Mouse (Mus musculus): Measurements from ENCODE around the gene Ccdc12. TPM values are rescaled to one million over a fixed set of nuclear protein-coding genes. Genes with fewer than 3 reads are reported as not detected.
A peak's percentile ranks its signal among the peaks of the same experiment; 100 is the strongest.

Ccdc12 gene
- polyA plus RNA-seq, 1 experiment from 2014 or later = 106 TPM

- 67% methylated on average over 11 of the region's 11 CpGs for WGBS
These were observed 30.9 kb upstream of the Ccdc12 start for GRCm38 (mm10) chr9:110625350-110625908.

DNA sequence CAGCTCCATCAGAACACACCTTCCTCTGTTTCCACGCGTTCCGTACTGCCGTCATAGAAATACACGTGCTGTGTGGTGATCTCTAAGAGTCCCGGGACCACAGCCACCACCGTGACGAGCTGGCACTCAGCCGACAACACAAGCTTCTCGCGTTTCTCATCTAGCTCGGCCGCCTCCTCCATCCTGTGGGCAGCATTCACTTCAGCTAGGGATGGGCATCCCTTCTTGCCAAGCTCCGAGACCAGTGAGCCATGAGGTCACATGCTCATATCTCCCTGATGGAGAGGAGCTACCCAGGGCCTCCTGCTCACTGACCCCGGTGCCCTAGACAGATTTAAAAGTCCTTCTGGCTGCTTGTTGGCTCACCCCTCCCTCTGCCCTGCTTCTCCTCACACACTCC is 26.1 kb upstream of the Ccdc12 start:
- no peak for DNase-seq

More at GRCm38 (mm10) chr9:110625350-110625908, 30.9 kb upstream of the Ccdc12 start:
- Histone ChIP-seq H3K4me3 (replicated peaks; ENCODE audit: low read depth, low read length) (peak overlapping the region; percentile 46), H3K4me2 (ENCODE audit: low read length) (peak overlapping the region; percentile 99), H3K4me1 (ENCODE audit: control insufficient read depth, insufficient read depth, low read length) (peaks cover 11% of the 10 kb centered on the region), H3K9ac (replicated peaks; ENCODE audit: low read length) (peak overlapping the region; percentile 68), H3K9me3 (ENCODE audit: control insufficient read depth, low read length) (no peaks in the 10 kb centered on the region), H3K36me3 (ENCODE audit: control insufficient read depth, insufficient read depth, low read length) (peaks cover 20% of the 10 kb centered on the region; the same call in 1 of the 2 replicates), H3K27ac (replicated peaks; ENCODE audit: low read depth, low read length) (peak overlapping the region; percentile 86), H3K27me3 (ENCODE audit: control insufficient read depth, insufficient read depth, low read length) (no peaks in the 10 kb centered on the region)
- ATAC-seq (ENCODE audit: low FRiP score, low TSS enrichment) (no peak), DNase-seq (no peak)

DNA sequence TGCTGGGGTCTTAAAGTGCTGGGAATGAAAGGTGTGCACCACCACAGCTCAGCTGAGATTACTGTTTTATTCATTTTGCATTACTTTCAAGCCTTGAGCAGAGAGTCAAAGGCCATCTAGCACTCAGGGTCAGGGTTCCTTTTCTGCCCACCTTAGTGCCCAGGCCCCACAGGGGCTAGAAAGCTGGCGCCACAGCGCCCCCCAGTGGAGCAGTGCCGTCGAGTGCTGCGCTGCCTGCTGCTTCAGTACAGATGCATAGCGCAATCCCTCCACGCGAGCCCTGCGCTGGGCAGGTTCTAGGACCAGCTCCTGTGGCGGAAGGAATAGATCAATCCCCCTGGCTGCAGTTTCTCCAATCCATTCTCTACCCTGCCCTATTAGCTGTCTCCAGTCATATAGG is 25.1 kb upstream of the Ccdc12 start:
- 6% methylated on average over 10 of the region's 10 CpGs for WGBS
- Histone ChIP-seq H3K9me3 (ENCODE audit: control insufficient read depth, low read length) (no peaks in the 10 kb centered on the region), H3K4me1 (ENCODE audit: control insufficient read depth, insufficient read depth, low read length) (no peaks in the 10 kb centered on the region), H3K36me3 (ENCODE audit: control insufficient read depth, insufficient read depth, low read length) (0 out of 2 replicates have a peak, but pooled peaks cover 7% of the 10 kb centered on the region), H3K9ac (replicated peaks; ENCODE audit: low read length) (peak overlapping the region; percentile 30; the same call in 1 of the 2 replicates), H3K4me3 (replicated peaks; ENCODE audit: low read depth, low read length) (peak overlapping the region; percentile 22; the same call in 1 of the 2 replicates), H3K27ac (replicated peaks; ENCODE audit: low read depth, low read length) (no peak overlapping the region), H3K27me3 (ENCODE audit: control insufficient read depth, insufficient read depth, low read length) (0 out of 2 replicates have a peak, but pooled peaks cover 3% of the 10 kb centered on the region), H3K4me2 (ENCODE audit: low read length) (peak overlapping the region; percentile 53)
- DNase-seq (peak; percentile 85), ATAC-seq (ENCODE audit: low FRiP score, low TSS enrichment) (no peak)

More for the DNA sequence above, 26.1 kb upstream of the Ccdc12 start:
- Histone ChIP-seq H3K36me3 (ENCODE audit: control insufficient read depth, insufficient read depth, low read length) (0 out of 2 replicates have a peak, but pooled peaks cover 7% of the 10 kb centered on the region), H3K9me3 (ENCODE audit: control insufficient read depth, low read length) (no peaks in the 10 kb centered on the region), H3K9ac (replicated peaks; ENCODE audit: low read length) (no peak overlapping the region), H3K27ac (replicated peaks; ENCODE audit: low read depth, low read length) (no peak overlapping the region), H3K4me3 (replicated peaks; ENCODE audit: low read depth, low read length) (no peak overlapping the region), H3K27me3 (ENCODE audit: control insufficient read depth, insufficient read depth, low read length) (0 out of 2 replicates have a peak, but pooled peaks cover 3% of the 10 kb centered on the region), H3K4me1 (ENCODE audit: control insufficient read depth, insufficient read depth, low read length) (no peaks in the 10 kb centered on the region), H3K4me2 (ENCODE audit: low read length) (no peak overlapping the region)
- ATAC-seq (ENCODE audit: low FRiP score, low TSS enrichment) = no peak
- 89% methylated on average over 15 of the region's 15 CpGs for WGBS

DNA sequence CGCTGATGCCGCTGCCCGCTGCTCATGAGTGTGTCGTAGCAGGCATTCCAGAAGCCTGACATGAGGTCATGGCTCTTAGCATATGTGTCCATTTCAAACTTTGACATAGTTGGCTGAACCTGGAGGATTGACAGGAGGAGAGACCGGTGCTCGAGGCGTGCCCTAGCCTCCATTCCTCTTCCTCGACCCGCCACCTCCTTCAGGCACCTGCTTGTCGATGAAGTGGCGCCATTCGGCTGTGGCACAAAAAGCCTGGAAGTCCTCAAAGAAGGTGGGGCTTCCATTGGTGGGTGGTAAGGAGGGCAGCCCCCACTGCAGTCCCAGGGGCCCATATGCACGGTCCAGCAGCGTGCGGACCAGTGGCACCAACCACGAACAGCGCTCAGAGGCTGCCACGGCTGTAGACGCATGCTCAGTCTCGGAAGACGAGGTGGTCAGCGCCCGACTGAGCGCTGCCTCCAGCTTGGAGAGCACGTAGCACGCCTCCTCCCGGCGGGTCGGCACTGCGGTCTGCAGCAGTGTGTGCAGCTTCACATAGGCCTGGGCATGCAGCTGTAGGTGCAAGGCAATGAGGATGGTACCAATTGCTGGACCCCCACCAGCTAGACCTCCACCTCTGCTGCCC is 24.5 kb upstream of the Ccdc12 start:
- peak overlapping the region; percentile 53 for H3K4me2 ChIP-seq (ENCODE audit: low read length)
- peak overlapping the region; percentile 22 for H3K4me3 ChIP-seq (replicated peaks; ENCODE audit: low read depth, low read length)
- no peaks in the 10 kb centered on the region for H3K9me3 ChIP-seq (ENCODE audit: control insufficient read depth, low read length)
- WGBS = 13% methylated on average over 30 of the region's 30 CpGs
- ATAC-seq (ENCODE audit: low FRiP score, low TSS enrichment) (peak; percentile 14; the same call in 1 of the 2 replicates), DNase-seq (peak; percentile 74)
- H3K9ac ChIP-seq (replicated peaks; ENCODE audit: low read length) = peak overlapping the region; percentile 30; the same call in 1 of the 2 replicates
- no peaks in the 10 kb centered on the region for H3K4me1 ChIP-seq (ENCODE audit: control insufficient read depth, insufficient read depth, low read length)
- H3K27ac ChIP-seq (replicated peaks; ENCODE audit: low read depth, low read length) = no peak overlapping the region
- 0 out of 2 replicates have a peak, but pooled peaks cover 3% of the 10 kb centered on the region for H3K27me3 ChIP-seq (ENCODE audit: control insufficient read depth, insufficient read depth, low read length)
- H3K36me3 ChIP-seq (ENCODE audit: control insufficient read depth, insufficient read depth, low read length) = peaks cover 7% of the 10 kb centered on the region; the same call in 1 of the 2 replicates

- H3K27me3 ChIP-seq (ENCODE audit: control insufficient read depth, insufficient read depth, low read length) = 0 out of 2 replicates have a peak, but pooled peaks cover 3% of the 10 kb centered on the region
These were observed 23.6 kb upstream of the Ccdc12 start for GRCm38 (mm10) chr9:110632671-110633070.

DNA sequence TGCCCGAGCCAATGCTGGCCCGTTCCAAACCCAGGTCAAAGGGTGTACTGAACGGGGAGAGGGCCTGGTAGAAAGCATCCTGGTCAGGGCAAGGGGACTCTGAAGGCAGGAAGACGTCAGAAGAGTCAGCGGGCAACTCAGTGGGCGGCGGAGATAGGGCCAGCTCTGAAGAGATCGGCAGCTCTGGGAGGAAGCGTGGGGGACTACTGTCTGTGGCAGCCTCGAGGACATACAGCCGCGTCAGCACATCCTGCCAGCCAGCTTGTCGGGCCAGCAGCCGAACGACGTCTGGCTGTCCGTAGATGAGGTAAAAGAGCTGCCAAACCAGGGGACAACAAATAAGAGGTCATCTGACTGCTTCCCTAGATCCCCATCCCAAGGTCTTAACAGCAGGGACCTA is 22.4 kb upstream of the Ccdc12 start:
- Histone ChIP-seq H3K4me3 (replicated peaks; ENCODE audit: low read depth, low read length) (no peak overlapping the region), H3K27me3 (ENCODE audit: control insufficient read depth, insufficient read depth, low read length) (0 out of 2 replicates have a peak, but pooled peaks cover 3% of the 10 kb centered on the region), H3K27ac (replicated peaks; ENCODE audit: low read depth, low read length) (no peak overlapping the region), H3K9me3 (ENCODE audit: control insufficient read depth, low read length) (no peaks in the 10 kb centered on the region), H3K36me3 (ENCODE audit: control insufficient read depth, insufficient read depth, low read length) (no peaks in the 10 kb centered on the region; the same call in 1 of the 2 replicates), H3K4me1 (ENCODE audit: control insufficient read depth, insufficient read depth, low read length) (no peaks in the 10 kb centered on the region), H3K9ac (replicated peaks; ENCODE audit: low read length) (no peak overlapping the region), H3K4me2 (ENCODE audit: low read length) (no peak overlapping the region)
- no peak for DNase-seq
- no peak for ATAC-seq (ENCODE audit: low FRiP score, low TSS enrichment)
- WGBS = 78% methylated on average over 17 of the region's 17 CpGs

More at GRCm38 (mm10) chr9:110632671-110633070, 23.6 kb upstream of the Ccdc12 start:
- Histone ChIP-seq H3K36me3 (ENCODE audit: control insufficient read depth, insufficient read depth, low read length) (peaks cover 7% of the 10 kb centered on the region; the same call in 1 of the 2 replicates), H3K4me2 (ENCODE audit: low read length) (no peak overlapping the region), H3K9me3 (ENCODE audit: control insufficient read depth, low read length) (no peaks in the 10 kb centered on the region), H3K9ac (replicated peaks; ENCODE audit: low read length) (no peak overlapping the region), H3K4me1 (ENCODE audit: control insufficient read depth, insufficient read depth, low read length) (no peaks in the 10 kb centered on the region), H3K4me3 (replicated peaks; ENCODE audit: low read depth, low read length) (no peak overlapping the region), H3K27ac (replicated peaks; ENCODE audit: low read depth, low read length) (no peak overlapping the region)
- WGBS = 81% methylated on average over 15 of the region's 15 CpGs
- no peak for DNase-seq
- no peak for ATAC-seq (ENCODE audit: low FRiP score, low TSS enrichment)

DNA sequence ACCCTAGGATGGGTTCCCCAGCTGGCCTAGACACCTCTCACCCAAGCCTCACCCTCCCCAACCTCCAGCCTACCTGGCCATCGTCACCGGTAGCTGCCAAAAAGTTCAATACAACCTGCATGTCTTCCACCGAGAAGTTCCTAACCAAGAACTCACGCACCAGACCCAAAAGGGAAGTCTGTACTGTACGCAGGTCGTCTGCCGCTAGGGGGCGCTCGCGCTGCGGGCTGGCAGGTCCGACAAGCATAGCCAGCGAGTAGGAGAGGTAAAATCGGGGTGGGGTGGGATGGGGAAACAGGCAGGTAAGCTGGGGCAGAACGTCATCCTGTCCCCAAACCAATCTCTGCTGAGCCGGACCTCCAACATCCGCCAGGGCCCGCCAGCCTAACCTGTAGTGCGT is 21.1 kb upstream of the Ccdc12 start:
- 0 out of 2 replicates have a peak, but pooled peaks cover 3% of the 10 kb centered on the region for H3K27me3 ChIP-seq (ENCODE audit: control insufficient read depth, insufficient read depth, low read length)
- no peak overlapping the region for H3K9ac ChIP-seq (replicated peaks; ENCODE audit: low read length)
- no peak overlapping the region for H3K4me2 ChIP-seq (ENCODE audit: low read length)
- H3K4me1 ChIP-seq (ENCODE audit: control insufficient read depth, insufficient read depth, low read length) = no peaks in the 10 kb centered on the region
- no peak overlapping the region for H3K4me3 ChIP-seq (replicated peaks; ENCODE audit: low read depth, low read length)
- peak; percentile 91 for DNase-seq
- ATAC-seq (ENCODE audit: low FRiP score, low TSS enrichment) = no peak
- 5% methylated on average over 19 of the region's 19 CpGs for WGBS
- no peak overlapping the region for H3K27ac ChIP-seq (replicated peaks; ENCODE audit: low read depth, low read length)
- no peaks in the 10 kb centered on the region; the same call in 1 of the 2 replicates for H3K36me3 ChIP-seq (ENCODE audit: control insufficient read depth, insufficient read depth, low read length)
- no peaks in the 10 kb centered on the region for H3K9me3 ChIP-seq (ENCODE audit: control insufficient read depth, low read length)

DNA sequence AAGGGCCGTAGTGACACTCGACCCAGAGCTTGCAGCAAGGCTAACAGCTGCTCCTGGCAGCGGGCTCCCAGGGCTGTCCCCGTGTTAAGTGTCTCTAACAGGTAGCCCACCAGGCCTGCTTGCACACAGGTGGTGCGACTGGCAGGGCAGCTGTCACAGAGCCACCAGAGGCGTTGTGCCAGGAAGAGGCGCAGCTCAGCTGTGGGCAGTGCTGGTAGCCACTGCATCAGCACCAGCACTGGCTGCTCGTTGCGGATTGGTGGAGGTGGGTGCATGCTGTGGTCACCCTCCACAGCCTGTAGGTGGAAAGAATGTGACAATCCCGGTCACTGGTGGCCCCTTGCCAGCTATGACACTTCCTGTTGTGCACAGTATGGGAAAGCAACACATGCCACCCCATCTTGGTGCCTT is 17.7 kb upstream of the Ccdc12 start:
- H3K4me2 ChIP-seq (ENCODE audit: low read length) = no peak overlapping the region
- no peaks in the 10 kb centered on the region for H3K27me3 ChIP-seq (ENCODE audit: control insufficient read depth, insufficient read depth, low read length)
- no peak overlapping the region for H3K27ac ChIP-seq (replicated peaks; ENCODE audit: low read depth, low read length)
- no peaks in the 10 kb centered on the region for H3K4me1 ChIP-seq (ENCODE audit: control insufficient read depth, insufficient read depth, low read length)
- no peaks in the 10 kb centered on the region for H3K9me3 ChIP-seq (ENCODE audit: control insufficient read depth, low read length)
- peaks cover 4% of the 10 kb centered on the region; the same call in 1 of the 2 replicates for H3K36me3 ChIP-seq (ENCODE audit: control insufficient read depth, insufficient read depth, low read length)
- H3K9ac ChIP-seq (replicated peaks; ENCODE audit: low read length) = no peak overlapping the region
- ATAC-seq (ENCODE audit: low FRiP score, low TSS enrichment) (no peak), DNase-seq (no peak)
- WGBS = 87% methylated on average over 10 of the region's 10 CpGs
- H3K4me3 ChIP-seq (replicated peaks; ENCODE audit: low read depth, low read length) = no peak overlapping the region

All from midbrain, embryonic 14.5 days (tissue).